Mouse (Mus musculus) CD4-positive helper T cell, adult 2 months (primary cell): ENCODE measurements at regions not wholly inside any gene's neighbourhood (a gene's known extent, or its start where the extent isn't known, plus 50 kb on each side); places are given as distances from the start of the nearest gene placed in this dataset.

Experiments
- DNase-seq: peaks from one replicate; pipeline ENCODE4 v3.0.0-alpha.2; 2012; ENCODE audit warnings: low read depth, missing footprints, low spot score

GRCm38 (mm10) chr19:15230129-15230927 lies 632.5 kb upstream of the Tle4 start:
- no peak for DNase-seq

GRCm38 (mm10) chr19:15217387-15217786 lies 619.5 kb upstream of the Tle4 start:
- DNase-seq, result no peak

GRCm38 (mm10) chr19:15214651-15215050 lies 616.8 kb upstream of the Tle4 start:
- no peak for DNase-seq

- DNase-seq, result no peak
These were observed 615.0 kb upstream of the Tle4 start for GRCm38 (mm10) chr19:15212881-15213280.

- DNase-seq, result no peak
These were observed 605.2 kb upstream of the Tle4 start for GRCm38 (mm10) chr19:15203039-15203438.

- no peak for DNase-seq
These were observed 603.4 kb upstream of the Tle4 start for GRCm38 (mm10) chr19:15201262-15201661.

- DNase-seq, result no peak
These were observed 602.9 kb upstream of the Tle4 start for GRCm38 (mm10) chr19:15200792-15201191.

GRCm38 (mm10) chr19:15200361-15200760 lies 602.5 kb upstream of the Tle4 start:
- DNase-seq, result no peak

- DNase-seq, result no peak
These were observed 601.8 kb upstream of the Tle4 start for GRCm38 (mm10) chr19:15199692-15200091.

GRCm38 (mm10) chr19:15175221-15175620 lies 577.4 kb upstream of the Tle4 start:
- DNase-seq, result no peak

GRCm38 (mm10) chr19:15173301-15173700 lies 575.5 kb upstream of the Tle4 start:
- DNase-seq, result no peak

GRCm38 (mm10) chr19:15167184-15167583 lies 569.3 kb upstream of the Tle4 start:
- no peak for DNase-seq

GRCm38 (mm10) chr19:15160641-15161040 lies 562.8 kb upstream of the Tle4 start:
- DNase-seq, result no peak

GRCm38 (mm10) chr19:15158653-15159052 lies 560.8 kb upstream of the Tle4 start:
- no peak for DNase-seq

- no peak for DNase-seq
These were observed 560.3 kb upstream of the Tle4 start for GRCm38 (mm10) chr19:15158177-15158576.

GRCm38 (mm10) chr19:15154693-15155092 lies 556.8 kb upstream of the Tle4 start:
- no peak for DNase-seq

GRCm38 (mm10) chr19:15146325-15146724 lies 548.5 kb upstream of the Tle4 start:
- DNase-seq, result no peak

- no peak for DNase-seq
These were observed 529.3 kb upstream of the Tle4 start for GRCm38 (mm10) chr19:15127122-15127521.

GRCm38 (mm10) chr19:15108441-15109026 lies 510.7 kb upstream of the Tle4 start:
- no peak for DNase-seq

- no peak for DNase-seq
These were observed 497.2 kb upstream of the Tle4 start for GRCm38 (mm10) chr19:15095054-15095453.

- no peak for DNase-seq
These were observed 495.7 kb upstream of the Tle4 start for GRCm38 (mm10) chr19:15093534-15093933.

- no peak for DNase-seq
These were observed 482.8 kb upstream of the Tle4 start for GRCm38 (mm10) chr19:15080638-15081037.

GRCm38 (mm10) chr19:15057801-15058200 lies 459.9 kb upstream of the Tle4 start:
- no peak for DNase-seq
